Mouse (Mus musculus): ENCODE measurements around the gene Neo1.

DNA sequence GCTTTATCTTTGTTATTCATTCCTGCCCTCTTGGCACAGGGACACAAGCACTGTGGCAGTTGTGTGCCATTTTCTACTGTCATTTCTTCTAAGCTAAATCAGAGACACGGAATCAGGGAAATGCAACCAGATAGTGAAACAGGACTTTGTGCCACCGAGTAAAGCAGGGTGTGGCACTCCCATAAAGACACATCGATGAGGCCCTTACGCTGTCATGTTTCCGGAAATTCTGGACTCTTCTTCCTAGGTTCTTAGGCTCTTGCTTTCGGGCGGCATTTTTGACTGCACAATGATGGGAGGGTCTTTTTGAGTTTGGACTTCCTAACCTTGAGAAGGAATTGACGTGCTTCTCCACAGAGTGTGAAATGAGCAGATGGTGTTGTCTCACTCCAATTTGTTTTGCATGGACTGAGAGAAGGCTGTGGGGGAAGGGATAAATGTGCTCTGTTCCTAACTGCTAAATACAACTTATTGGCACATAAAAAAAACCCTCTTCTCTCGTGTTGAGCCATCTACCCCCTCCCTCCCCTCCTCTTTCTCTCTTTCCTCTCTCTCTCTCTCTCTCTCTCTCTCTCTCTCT, 23.9 kb upstream of the Neo1 start:
- no peak for TF ChIP-seq EP300 (IDR thresholded peaks at IDR 0.05)
- TF ChIP-seq CTCF (IDR thresholded peaks at IDR 0.05): no peak
